Mouse (Mus musculus): ENCODE measurements at regions not wholly inside any gene's neighbourhood (a gene's known extent, or its start where the extent isn't known, plus 50 kb on each side); places are given as distances from the start of the nearest gene placed in this dataset.

DNA sequence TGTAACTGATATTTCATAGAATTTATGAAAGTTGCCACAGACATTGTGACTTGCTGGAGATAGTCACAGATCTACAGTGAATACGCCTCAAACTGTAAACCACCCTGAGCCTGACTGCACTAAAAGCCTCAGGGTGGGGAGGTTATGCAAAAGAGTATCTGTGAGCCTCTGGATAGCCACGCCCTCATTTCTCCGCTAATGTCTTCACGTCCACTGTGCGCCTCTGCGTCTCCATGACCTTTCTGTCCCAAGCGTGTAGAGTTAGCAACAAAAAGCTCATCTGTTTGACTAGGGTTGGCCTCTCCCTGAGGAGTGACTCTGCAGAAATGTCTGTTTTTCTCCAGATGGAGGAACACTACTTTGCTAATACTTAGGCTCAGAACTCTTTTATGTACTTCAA lies 170.8 kb upstream of the Gm49356 start:
- no peak for DNase-seq

DNA sequence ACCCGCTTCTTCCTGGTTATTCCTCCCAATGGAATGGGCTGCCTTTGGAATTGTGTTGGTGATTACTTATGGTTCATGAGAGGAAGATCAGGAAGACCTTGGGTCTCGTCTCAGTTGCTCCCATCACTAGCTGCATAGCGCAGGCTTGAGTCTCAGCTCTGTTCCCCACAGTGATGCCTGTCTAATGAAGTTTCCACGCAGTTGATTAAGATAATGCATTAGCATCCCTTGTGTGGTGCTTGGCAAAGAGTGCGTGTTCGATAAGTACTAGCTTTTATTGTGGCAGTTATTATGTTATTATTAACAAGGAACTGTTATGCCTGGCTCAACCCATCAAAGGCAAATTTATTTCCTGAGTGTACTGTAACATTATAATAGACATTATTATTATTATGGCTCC lies 169.7 kb upstream of the Gm49356 start:
- no peak for DNase-seq

DNA sequence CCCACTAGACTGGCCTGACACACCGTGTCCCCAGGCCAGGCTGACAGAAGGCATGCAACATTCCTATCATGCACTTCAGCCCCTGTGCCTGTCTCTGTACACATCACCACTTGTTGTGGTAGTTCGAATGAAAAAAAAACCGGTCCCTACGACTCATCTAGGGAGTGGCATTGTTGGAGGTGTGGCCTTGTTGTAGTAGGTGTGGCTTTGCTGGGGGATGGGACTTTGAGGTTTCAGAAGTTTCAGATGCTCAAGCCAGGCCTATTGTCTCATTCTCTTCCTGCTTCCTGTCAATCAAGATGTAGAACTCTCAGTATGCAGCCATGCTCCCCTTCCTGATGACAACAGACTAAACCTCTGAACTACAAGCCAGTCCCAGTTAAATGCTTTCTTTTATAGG lies 162.1 kb upstream of the Gm49356 start:
- DNase-seq = no peak

DNA sequence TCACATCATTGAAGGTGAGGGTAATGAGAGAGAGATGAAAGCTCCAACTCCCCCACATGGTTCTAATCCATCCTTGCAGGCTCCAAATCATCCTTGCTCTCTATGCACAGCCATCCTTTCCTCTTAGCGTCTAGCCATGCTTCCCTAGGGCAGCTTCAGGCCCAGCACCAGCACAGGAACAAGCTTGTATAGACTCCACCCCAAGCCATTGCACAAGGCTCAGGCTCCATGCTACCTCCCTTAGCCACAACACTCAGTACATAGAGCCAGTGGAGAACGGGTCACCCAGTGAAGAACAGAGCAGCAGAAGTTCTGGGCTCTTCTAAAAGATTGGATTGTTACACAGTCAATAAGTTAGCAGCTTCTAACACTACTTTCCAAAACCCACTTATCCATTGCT lies 160.8 kb upstream of the Gm49356 start:
- no peak for DNase-seq

DNA sequence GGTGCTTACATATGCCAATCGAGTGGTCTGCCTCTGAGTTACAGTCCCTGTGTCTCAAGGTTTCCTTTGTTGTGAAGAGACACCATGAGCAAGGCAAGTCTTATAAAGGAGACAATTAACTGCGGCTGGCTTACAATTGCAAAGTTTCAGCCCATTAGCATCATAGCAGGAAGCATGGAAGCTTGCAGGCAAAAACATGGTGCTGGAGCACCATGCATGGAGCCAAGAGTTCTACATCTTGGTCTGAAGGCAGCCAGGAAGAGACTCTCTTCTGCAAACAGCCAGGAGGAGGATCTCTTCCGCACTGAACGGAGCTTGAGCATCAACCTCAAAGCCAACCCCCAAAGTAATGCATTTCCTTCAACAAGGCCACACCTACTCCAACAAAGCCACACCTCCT lies 158.2 kb upstream of the Gm49356 start:
- DNase-seq = no peak

DNA sequence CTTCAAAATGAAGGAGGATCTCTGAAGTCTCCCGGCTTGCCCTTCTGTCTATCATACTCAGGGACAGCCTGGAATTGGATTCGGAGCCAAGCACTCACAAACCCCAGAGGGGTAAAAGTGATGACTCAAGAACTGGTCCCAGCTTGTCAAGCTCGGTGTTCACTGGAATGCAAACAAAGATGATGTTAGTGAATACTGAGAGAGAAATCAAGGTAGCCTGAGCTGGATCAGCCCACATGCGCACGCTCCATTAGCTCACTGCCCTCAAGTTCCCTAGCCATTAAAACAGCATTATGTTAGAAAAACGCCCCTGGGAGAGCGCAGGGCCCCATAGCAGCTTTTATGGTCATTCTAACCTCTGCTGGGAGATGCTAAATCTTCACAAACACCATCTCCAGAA lies 157.8 kb upstream of the Gm49356 start:
- peak in 1 of 2 experiments; percentile 15 for DNase-seq

DNA sequence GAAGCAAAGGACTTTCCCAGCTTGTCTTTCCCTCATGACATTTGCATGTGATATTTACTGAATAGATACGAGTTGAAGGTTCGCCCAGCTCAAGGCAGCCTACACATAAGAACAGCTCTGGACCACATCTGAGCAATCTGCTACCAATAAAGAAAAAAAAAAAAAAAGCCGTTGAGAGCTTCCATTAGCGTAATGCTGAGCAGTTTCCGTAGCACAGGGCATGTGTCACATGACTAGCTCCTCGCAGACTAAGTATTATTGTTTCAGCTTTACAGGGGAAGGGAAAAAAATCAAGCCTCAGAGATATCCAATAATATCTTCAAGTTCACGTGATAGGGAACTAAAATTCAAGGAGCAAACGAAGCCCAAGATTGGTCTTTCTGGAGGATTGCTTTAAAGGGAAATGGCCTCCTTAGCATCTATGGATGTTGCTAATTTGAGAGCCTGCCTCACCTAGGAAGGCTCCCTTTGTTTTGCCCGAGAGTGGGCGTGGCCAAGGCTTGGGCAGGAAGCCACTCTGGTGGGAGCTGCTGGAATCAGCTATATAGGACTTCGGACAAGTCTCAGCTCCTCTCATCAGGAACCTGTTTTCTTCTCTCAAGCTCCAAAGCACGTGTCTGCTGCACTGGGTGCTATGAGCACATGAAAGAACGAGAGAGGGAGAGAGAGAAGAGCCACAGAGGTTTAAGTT lies 157.0 kb upstream of the Gm49356 start:
- DNase-seq = no peak

Measured in kidney, adult 8-10 months (tissue).